Mouse (Mus musculus): ENCODE results near the gene Traf2. TPM values are rescaled to one million over a fixed set of nuclear protein-coding genes. Genes with fewer than 3 reads are reported as not detected.
A peak's percentile ranks its signal among the peaks of the same experiment; 100 is the strongest.

Traf2 gene
- polyA plus RNA-seq, 1 experiment from 2014 or later, result 22.3 TPM

DNA sequence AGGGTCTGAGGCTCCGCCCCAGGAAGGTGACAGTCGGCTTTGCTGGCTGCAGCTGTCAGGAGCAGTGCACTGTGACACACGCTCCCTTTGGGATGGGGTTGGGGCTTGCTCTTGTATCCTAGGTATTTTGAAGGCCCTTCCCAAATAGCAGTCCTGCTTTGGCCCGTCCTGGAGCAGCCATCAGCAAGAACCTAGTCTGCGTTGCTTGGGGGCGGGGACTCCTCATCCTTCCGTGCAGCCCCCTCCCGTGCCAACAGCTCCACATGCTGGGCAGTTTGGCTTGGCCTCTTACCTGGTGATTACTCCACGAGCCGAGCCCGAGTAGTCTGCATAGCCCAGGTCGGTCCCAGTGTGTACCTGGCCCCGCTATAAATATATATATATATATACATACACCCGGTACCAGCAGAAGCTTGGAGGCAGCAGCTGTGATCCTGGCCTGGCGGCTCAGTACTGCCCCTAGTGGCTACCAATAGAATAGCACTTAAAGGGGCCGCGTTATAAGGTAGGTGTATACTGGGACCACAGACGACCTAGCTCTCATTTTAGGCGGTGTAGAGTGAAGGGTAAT lies 34.6 kb upstream of the Traf2 start, which contains the start of gene Ajm1:
Gene Ajm1, minus strand, starts transcription at position 464 of the 571 bp plus-strand sequence.
- Histone ChIP-seq H3K9ac (no peak within 1 kb of the TSS), H3K27ac (ENCODE audit: poor library complexity, severe bottlenecking) (no peak within 1 kb of the TSS), H3K36me3 (peaks cover 34% of the 10 kb centered on the region), H3K4me2 (peak within 1 kb of the TSS; percentile 74), H3K4me3 (peak within 1 kb of the TSS; percentile 34), H3K4me1 (replicated peaks) (peaks cover 53% of the 10 kb centered on the region), H3K27me3 (replicated peaks) (peaks cover 50% of the 10 kb centered on the region), H3K9me3 (replicated peaks) (no peaks in the 10 kb centered on the region)
- 5% methylated on average over 19 of the region's 19 CpGs for WGBS
- peak; percentile 62 for ATAC-seq (ENCODE audit: insufficient number of reproducible peaks, low FRiP score)

DNA sequence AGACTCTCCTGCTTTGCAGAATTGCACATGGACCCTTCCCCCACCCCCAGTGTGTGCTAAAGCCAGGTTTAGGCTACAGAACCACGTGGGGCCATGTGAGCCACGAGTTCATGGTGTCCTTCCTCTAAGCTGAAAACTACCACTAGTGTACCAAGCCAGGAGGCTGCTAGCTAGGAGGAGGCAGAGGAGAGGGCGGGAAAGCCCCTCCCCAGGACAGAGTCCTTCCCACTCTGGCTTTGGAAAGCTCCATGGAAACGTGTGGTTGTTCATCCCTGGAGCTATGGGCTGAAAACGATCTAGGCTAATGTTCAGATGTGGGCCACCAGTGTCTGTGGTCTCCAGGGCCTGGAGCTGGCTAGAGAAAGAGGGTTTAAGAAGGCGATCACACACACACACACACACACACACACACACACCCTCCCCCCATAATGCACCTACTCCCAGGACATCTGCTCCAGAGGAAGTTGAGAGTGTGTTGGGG lies 33.9 kb upstream of the Traf2 start:
- peaks cover 59% of the 10 kb centered on the region for H3K4me1 ChIP-seq (replicated peaks)
- H3K4me3 ChIP-seq, result 0 out of 2 replicates have a peak overlapping the region, but pooled peaks have one; percentile 34
- WGBS, result 50% methylated on average over 6 of the region's 6 CpGs
- H3K27me3 ChIP-seq (replicated peaks), result peaks cover 57% of the 10 kb centered on the region
- ATAC-seq (ENCODE audit: insufficient number of reproducible peaks, low FRiP score), result no peak
- 0 out of 2 replicates have a peak overlapping the region, but pooled peaks have one; percentile 74 for H3K4me2 ChIP-seq
- H3K9me3 ChIP-seq (replicated peaks), result no peaks in the 10 kb centered on the region
- H3K9ac ChIP-seq, result no peak overlapping the region
- no peak overlapping the region for H3K27ac ChIP-seq (ENCODE audit: poor library complexity, severe bottlenecking)
- peaks cover 28% of the 10 kb centered on the region for H3K36me3 ChIP-seq

GRCm38 (mm10) chr2:25579737-25580460 lies 33.2 kb upstream of the Traf2 start:
- WGBS, result 5% methylated on average over 27 of the region's 27 CpGs
- H3K9me3 ChIP-seq (replicated peaks), result no peaks in the 10 kb centered on the region
- H3K4me2 ChIP-seq, result peak overlapping the region; percentile 49
- H3K4me3 ChIP-seq, result peak overlapping the region; percentile 25
- no peak overlapping the region for H3K27ac ChIP-seq (ENCODE audit: poor library complexity, severe bottlenecking)
- H3K9ac ChIP-seq, result no peak overlapping the region
- H3K27me3 ChIP-seq (replicated peaks), result peaks cover 57% of the 10 kb centered on the region
- H3K4me1 ChIP-seq (replicated peaks), result peaks cover 63% of the 10 kb centered on the region
- ATAC-seq (ENCODE audit: insufficient number of reproducible peaks, low FRiP score), result no peak
- H3K36me3 ChIP-seq, result peaks cover 21% of the 10 kb centered on the region

DNA sequence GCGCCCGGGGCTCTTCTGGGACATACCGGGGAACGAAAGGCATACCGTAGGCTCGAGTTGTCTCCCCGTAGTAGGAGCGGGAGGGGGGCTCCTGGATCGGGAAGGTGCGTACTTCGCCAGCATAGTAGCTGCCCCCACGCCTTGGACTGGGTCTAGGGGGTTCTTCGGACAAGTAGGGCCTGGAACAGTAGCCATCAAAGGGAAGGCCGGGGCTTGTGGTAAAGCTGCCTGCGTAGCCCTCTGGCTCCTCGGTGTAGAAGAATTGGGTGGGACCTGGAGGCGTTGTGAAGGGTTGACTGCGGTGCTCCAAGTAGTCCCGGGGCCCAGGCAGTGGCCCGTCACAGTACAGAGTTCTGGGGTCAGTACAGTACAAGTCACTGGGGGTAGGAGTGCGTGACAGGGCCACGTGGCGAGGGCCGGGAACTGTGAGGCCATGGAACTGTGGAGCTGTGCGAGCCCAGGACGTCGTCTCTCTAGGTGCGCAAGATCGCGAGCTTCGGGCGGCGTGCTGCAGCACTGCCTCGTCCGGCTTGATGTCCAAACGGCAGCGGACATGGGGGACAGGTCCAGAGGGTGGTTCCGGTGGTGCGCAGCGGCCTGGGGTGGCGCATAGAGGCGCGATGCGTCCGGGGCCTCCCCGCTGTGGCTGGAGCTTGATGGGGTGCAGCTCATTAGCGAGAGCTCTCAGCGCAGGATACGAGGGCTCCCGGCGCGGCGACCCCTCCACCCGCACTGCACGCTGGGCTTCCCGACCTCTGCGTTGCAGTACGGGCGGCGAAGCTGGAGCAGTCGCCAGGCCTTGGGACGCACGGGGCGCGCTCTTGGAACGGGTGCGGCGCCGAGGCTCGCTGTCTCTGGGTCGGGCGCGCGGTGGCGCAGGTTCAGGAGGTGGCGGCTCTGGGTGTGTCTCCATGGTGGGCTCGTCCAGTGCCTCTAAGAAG lies 32.3 kb upstream of the Traf2 start:
- Histone ChIP-seq H3K27ac (ENCODE audit: poor library complexity, severe bottlenecking) (no peak overlapping the region), H3K4me2 (peak overlapping the region; percentile 58), H3K4me3 (peak overlapping the region; percentile 32), H3K4me1 (replicated peaks) (peaks cover 65% of the 10 kb centered on the region), H3K9ac (no peak overlapping the region), H3K36me3 (peaks cover 12% of the 10 kb centered on the region), H3K27me3 (replicated peaks) (peaks cover 57% of the 10 kb centered on the region), H3K9me3 (replicated peaks) (no peaks in the 10 kb centered on the region)
- WGBS, result 5% methylated on average over 77 of the region's 77 CpGs
- no peak for ATAC-seq (ENCODE audit: insufficient number of reproducible peaks, low FRiP score)

DNA sequence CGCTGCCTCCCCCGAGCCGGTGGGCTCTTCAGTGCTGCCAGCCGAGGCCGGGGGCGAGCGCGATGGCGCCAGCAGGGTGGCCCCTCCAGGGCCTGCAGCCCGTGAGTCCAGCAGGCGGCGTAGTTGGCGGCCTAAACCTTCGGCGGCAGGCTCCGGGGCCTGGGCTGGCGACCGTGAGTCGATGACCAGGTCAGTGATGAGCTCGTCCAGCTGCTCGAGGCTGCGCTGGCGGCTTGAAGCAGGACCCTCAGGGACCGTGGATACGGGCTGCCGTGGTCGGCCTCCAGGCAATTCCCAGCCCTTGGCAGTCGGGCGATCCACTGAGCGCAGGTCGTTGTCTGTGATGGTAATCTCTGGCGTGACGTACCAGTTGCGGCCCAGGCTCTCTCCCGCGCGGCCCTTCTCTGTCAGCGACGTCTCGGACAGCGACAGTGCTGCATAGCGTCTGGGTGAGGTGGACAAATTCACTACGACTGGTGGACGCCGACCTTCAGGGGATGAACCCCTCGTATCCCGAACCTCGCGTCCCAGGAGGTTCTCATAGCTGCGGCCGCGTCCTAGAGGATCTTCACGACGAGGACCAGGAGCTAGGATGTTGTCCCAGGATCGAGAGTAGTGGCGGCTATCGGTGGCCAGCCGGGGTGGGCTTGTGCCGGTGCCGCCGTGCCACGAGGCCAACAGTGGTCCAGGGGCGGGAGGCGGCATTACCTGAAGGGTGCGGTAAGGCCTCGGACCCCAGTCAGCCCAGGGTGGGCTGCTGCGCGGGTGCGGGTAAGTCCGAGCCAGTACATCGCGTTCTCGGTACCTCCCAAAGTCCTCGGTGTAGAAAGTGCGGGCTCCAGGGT lies 31.4 kb upstream of the Traf2 start:
- Histone ChIP-seq H3K9me3 (replicated peaks) (no peaks in the 10 kb centered on the region), H3K36me3 (peaks cover 3% of the 10 kb centered on the region), H3K4me3 (peak overlapping the region; percentile 32), H3K27ac (ENCODE audit: poor library complexity, severe bottlenecking) (no peak overlapping the region), H3K27me3 (replicated peaks) (peaks cover 57% of the 10 kb centered on the region), H3K9ac (0 out of 2 replicates have a peak overlapping the region, but pooled peaks have one; percentile 18), H3K4me1 (replicated peaks) (peaks cover 72% of the 10 kb centered on the region), H3K4me2 (peak overlapping the region; percentile 58)
- ATAC-seq (ENCODE audit: insufficient number of reproducible peaks, low FRiP score), result no peak
- 4% methylated on average over 75 of the region's 75 CpGs for WGBS

DNA sequence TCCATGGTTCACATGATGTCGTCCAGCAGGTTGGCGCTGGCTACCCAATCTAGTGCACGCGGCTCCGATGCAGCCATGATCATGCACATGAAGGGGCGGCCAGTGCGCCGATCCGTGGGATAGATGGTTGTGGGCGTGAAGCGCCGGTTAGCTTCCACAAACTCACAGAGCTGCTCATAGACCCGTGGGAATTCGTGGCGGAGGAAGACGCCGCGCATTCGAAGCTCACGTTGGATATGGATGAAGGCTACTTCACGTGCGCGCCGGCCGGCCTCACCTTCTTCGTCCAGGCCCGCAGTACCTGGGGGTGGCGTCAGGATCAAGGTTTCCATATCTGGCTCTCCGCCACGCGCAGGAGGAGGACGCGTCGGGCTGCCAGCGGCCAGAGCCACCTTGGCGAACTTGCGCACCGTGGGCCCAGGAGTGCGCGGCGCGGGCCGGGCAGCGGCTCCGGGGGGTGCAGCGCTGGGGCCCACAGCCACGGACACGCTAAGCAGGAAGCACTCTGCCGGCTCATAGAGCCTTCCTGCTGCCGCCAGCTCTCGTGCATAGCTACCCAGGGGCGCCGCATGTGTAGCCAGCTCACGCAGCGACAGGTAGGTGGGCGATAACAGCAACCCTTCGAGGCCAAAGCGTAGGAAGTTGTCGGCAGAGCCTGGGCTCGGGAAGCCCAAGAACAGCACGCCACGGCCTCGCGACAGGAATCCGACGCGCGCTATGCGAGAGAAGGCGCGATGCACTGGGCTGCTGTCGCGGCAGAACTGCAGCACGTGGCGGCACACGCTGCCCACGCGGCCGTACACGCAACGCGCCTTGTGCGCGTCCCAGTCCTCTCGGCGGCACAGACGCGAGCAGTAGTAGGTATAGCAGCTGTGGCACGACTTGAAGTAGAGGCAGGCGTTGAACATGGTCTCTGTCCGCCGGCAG lies 30.5 kb upstream of the Traf2 start:
- Histone ChIP-seq H3K4me2 (peak overlapping the region; percentile 58), H3K4me3 (peak overlapping the region; percentile 32), H3K36me3 (no peaks in the 10 kb centered on the region), H3K9me3 (replicated peaks) (no peaks in the 10 kb centered on the region), H3K27ac (ENCODE audit: poor library complexity, severe bottlenecking) (no peak overlapping the region), H3K9ac (0 out of 2 replicates have a peak overlapping the region, but pooled peaks have one; percentile 18), H3K27me3 (replicated peaks) (peaks cover 57% of the 10 kb centered on the region), H3K4me1 (replicated peaks) (peaks cover 69% of the 10 kb centered on the region)
- no peak for ATAC-seq (ENCODE audit: insufficient number of reproducible peaks, low FRiP score)
- WGBS, result 13% methylated on average over 92 of the region's 92 CpGs

DNA sequence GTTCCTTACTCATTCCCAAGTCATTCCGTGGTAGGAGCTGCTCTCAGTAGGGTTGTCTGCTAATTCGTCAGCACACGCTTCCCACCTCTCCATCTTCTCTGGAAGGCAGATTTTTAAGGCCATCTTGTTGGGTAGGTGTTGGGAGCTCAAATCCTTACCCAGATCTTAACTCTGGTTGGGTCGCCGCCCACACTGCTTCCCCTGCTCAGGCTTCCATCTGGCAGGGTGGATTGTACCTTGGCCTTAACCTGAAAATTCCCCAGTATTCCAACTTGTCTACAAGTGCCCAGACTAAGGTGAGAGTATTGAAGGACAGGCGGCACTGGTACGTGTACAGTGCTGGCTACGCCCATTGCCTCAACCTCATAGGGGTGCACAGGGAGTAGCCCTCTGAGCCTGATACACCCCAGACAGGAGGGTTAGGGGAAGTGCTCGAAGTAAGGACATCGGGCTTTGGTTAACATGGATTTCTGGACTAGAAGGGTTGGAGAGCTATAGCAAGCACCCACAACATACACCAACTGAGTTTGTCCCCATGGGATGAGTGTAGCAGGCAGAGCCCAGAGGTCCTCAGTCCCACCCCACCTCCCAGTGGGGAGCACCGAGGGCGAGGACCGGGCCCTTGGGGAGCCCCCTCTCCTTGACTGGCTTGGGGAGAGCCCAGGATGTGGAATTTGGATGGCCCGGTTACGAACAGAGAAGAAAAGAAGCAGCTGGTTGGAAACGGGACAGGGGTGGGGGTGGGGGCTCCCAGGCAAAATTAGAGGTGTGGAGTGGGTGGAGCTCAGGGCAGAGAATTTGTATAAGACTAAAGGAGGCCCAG lies 29.5 kb upstream of the Traf2 start:
- Histone ChIP-seq H3K9ac (no peak overlapping the region), H3K9me3 (replicated peaks) (no peaks in the 10 kb centered on the region), H3K27me3 (replicated peaks) (peaks cover 55% of the 10 kb centered on the region), H3K4me1 (replicated peaks) (peaks cover 61% of the 10 kb centered on the region), H3K4me2 (peak overlapping the region; percentile 93), H3K27ac (ENCODE audit: poor library complexity, severe bottlenecking) (no peak overlapping the region), H3K36me3 (peaks cover 8% of the 10 kb centered on the region), H3K4me3 (no peak overlapping the region)
- 72% methylated on average over 16 of the region's 16 CpGs for WGBS
- no peak for ATAC-seq (ENCODE audit: insufficient number of reproducible peaks, low FRiP score)

DNA sequence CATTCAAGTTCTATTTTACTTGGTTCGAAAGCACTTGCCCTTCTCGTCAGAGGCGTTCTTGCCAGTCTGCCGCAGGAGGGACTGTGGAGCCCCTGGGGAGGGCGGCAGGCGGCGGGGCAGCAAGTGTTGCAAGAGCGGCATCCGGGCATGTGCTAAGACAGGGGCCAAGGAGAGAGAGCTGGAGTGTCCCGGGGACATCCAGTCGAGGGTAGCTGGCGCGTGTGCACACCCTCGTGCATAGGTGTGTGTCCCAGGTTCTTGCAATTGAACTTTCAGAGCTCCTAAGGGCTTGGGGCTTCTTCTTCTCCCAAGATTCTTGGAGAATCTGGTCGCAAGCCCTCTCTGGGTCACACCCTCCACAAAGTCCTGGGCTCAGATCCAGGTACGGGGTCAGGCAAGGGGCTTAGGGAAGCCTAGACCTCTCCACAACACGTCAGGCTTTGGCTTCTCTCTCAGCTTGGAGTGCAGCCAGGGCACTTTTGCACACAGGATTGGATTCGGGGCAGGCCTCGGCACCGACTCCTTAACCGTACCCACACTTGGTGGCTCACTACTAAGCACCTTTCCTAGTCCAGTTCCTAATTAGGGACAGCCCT lies 28.8 kb upstream of the Traf2 start:
- no peaks in the 10 kb centered on the region for H3K9me3 ChIP-seq (replicated peaks)
- H3K4me2 ChIP-seq, result peak overlapping the region; percentile 93
- peaks cover 13% of the 10 kb centered on the region for H3K36me3 ChIP-seq
- H3K4me1 ChIP-seq (replicated peaks), result peaks cover 56% of the 10 kb centered on the region
- ATAC-seq (ENCODE audit: insufficient number of reproducible peaks, low FRiP score), result no peak
- peaks cover 48% of the 10 kb centered on the region for H3K27me3 ChIP-seq (replicated peaks)
- 13% methylated on average over 21 of the region's 21 CpGs for WGBS
- H3K9ac ChIP-seq, result peak overlapping the region; percentile 83
- peak overlapping the region; percentile 86 for H3K27ac ChIP-seq (ENCODE audit: poor library complexity, severe bottlenecking)
- H3K4me3 ChIP-seq, result peak overlapping the region; percentile 72
